Mouse (Mus musculus) midbrain, embryonic 12.5 days (tissue): ENCODE data around the gene Slc16a7. TPM values are rescaled to one million over a fixed set of nuclear protein-coding genes. Genes with fewer than 3 reads are reported as not detected.

Source experiments
- ATAC-seq: fragments of 200-750 bp; cut with Nextera tagmentation; 2 replicates; pipeline ENCODE4 v1.8.0; 2017; ENCODE audit warnings: low read depth, moderate TSS enrichment, moderate library complexity; ENCODE audit not compliant: low FRiP score
- H3K27ac ChIP-seq: fragments of 300-500 bp; sonication (generic); replicated peaks from 2 replicates; pipeline ENCODE4 v1.5.1; 2016; ENCODE audit warnings: mild to moderate bottlenecking
- H3K27me3 ChIP-seq: fragments of 300-500 bp; sonication (generic); 2 replicates; pipeline ENCODE4 v1.6.1; 2016; ENCODE audit warnings: mild to moderate bottlenecking
- H3K36me3 ChIP-seq: fragments of 300-500 bp; sonication (generic); 2 replicates; pipeline ENCODE4 v1.6.1; 2016
- H3K4me1 ChIP-seq: fragments of 300-500 bp; sonication (generic); 2 replicates; pipeline ENCODE4 v1.6.1; 2016
- H3K4me2 ChIP-seq: fragments of 300-500 bp; sonication (generic); replicated peaks from 2 replicates; pipeline ENCODE4 v1.6.1; 2016; ENCODE audit warnings: mild to moderate bottlenecking, moderate library complexity
- H3K4me3 ChIP-seq: fragments of 300-500 bp; sonication (generic); 2 replicates; pipeline ENCODE4 v1.5.1; 2016; ENCODE audit warnings: mild to moderate bottlenecking
- H3K9ac ChIP-seq: fragments of 300-500 bp; sonication (generic); replicated peaks from 2 replicates; pipeline ENCODE4 v1.6.1; 2016; ENCODE audit warnings: mild to moderate bottlenecking, moderate library complexity
- H3K9me3 ChIP-seq: fragments of 300-500 bp; sonication (generic); 2 replicates; pipeline ENCODE4 v1.6.1; 2016; ENCODE audit warnings: mild to moderate bottlenecking
- WGBS: fragments of 180-500 bp; shearing (Covaris S2); methylation state at CpG from one replicate; pipeline ENCODE4 v1.1.7; 2016; 5-methylcytosine and 5-hydroxymethylcytosine counted together
- polyA plus RNA-seq: library from polyadenylated mRNA; unstranded; fragments of >200 nt; fragmentation: Nextera tagmentation; extraction: Ambion mirVana; gene quantifications from 2 replicates; pipeline ENCODE4 v1.2.1, GENCODE M21; 2016

Gene Slc16a7
- polyA plus RNA-seq = 4.2 and 4.5 TPM in 2 replicates

DNA sequence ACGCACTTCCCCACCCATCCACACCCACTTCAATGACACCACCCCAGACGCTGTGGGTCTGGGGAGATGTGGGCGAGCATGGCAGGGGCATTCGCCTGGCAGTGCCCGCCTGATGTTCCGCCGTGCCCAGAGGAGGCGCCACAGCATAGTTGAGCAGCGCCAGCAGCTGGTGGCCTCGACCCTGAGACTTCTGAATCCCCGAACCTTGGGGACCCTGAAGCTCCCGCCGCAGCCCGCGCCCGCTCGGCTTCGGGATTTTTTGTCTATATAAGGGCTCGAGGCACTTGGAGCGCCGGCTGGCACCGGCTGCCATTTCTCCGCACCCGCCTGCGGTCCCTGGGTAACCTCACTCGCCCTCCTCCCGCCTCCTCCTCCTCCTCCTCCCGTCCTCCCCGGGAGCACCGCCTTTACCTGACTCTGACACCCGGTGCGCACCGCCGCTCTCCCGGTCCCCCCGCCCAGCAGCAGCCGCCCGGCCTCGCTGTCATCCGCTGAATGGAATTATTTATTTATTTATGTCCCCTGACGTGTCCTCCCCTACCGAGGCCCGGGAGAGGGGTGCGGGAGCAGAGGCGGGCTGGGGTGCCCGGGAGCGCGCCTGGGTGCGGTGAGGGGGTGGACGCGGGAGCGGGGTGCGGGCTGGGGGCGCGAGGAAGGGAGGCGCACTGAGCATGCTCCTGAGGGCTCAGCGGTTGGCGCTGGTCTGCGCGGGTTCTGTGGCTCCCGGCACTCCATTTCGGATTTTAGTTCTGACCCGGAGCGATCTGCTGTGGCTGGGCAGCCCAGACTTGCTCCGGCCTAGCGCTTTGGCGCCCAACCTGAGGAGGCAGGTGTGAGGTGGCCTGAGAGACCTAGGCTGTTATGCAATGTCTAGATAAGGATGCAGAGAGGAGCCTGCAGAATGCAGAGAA, at the start of gene Slc16a7:
Gene Slc16a7, minus strand, starts transcription at position 590 of the 911 bp plus-strand sequence.
- under 1% methylated on average over 66 of the region's 67 CpGs for WGBS
- no peaks in the 10 kb centered on the region for H3K36me3 ChIP-seq
- peak within 1 kb of the TSS; percentile 79 for H3K4me2 ChIP-seq
- H3K4me1 ChIP-seq = peaks cover 6% of the 10 kb centered on the region
- no peaks in the 10 kb centered on the region for H3K9me3 ChIP-seq
- peaks cover 9% of the 10 kb centered on the region for H3K27me3 ChIP-seq
- H3K9ac ChIP-seq = peak within 1 kb of the TSS; percentile 84
- H3K27ac ChIP-seq = 0 out of 2 replicates have a peak within 1 kb of the TSS, but pooled peaks have one; percentile 42
- peak; percentile 95 for ATAC-seq
- H3K4me3 ChIP-seq = peak within 1 kb of the TSS; percentile 74

DNA sequence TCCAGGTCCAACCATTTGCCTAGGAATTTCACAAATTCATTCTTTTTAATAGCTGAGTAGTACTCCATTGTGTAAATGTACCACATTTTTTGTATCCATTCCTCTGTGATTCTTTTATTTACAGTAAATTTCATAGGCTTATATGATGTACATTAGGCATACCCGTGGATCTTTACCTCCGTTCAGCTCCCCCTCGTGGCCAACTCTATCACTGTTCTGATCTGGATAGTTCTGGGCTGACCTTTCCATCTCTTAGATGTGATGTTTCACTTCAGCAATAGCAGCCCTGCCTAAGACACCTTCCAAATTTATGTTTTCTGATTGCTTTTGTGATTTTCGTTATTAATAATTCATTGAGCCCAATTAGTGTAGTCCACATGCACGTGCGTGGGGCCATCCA, 29.5 kb upstream of the Slc16a7 start:
- Histone ChIP-seq H3K36me3 (no peaks in the 10 kb centered on the region), H3K4me1 (no peaks in the 10 kb centered on the region), H3K27me3 (no peaks in the 10 kb centered on the region), H3K9ac (no peak overlapping the region), H3K4me2 (no peak overlapping the region), H3K9me3 (no peaks in the 10 kb centered on the region), H3K27ac (no peak overlapping the region), H3K4me3 (no peak overlapping the region)
- no peak for ATAC-seq
- 78% methylated on average over 6 of the region's 6 CpGs for WGBS

DNA sequence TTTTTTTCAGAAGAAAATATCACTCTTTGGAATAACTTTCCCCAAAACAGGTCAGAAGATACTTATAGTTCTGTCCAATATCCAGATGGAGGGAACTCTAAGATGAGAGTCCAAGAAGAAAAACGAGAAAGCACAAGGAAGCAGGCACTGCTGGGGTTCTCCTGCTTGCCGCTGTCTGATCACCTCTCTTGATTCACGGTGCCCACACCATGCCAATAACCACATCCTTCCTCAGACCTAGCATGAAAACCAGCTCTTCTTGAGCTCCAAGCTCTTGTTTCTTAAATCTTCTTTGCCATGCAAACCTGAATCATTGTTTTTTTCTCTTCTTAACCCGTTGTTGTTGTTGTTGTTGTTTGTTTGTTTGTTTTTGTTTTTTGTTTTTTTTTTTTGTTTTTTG, 10.5 kb upstream of the Slc16a7 start:
- Histone ChIP-seq H3K27me3 (no peaks in the 10 kb centered on the region), H3K9ac (no peak overlapping the region), H3K36me3 (no peaks in the 10 kb centered on the region), H3K4me3 (no peak overlapping the region), H3K4me2 (no peak overlapping the region), H3K4me1 (no peaks in the 10 kb centered on the region), H3K27ac (no peak overlapping the region), H3K9me3 (0 out of 2 replicates have a peak, but pooled peaks cover 6% of the 10 kb centered on the region)
- no peak for ATAC-seq
- WGBS = 88% methylated on average over 4 of the region's 4 CpGs

GRCm38 (mm10) chr10:125390011-125390410, 746 bp upstream of the Slc16a7 start:
- H3K27ac ChIP-seq = no peak overlapping the region
- H3K36me3 ChIP-seq = no peaks in the 10 kb centered on the region

DNA sequence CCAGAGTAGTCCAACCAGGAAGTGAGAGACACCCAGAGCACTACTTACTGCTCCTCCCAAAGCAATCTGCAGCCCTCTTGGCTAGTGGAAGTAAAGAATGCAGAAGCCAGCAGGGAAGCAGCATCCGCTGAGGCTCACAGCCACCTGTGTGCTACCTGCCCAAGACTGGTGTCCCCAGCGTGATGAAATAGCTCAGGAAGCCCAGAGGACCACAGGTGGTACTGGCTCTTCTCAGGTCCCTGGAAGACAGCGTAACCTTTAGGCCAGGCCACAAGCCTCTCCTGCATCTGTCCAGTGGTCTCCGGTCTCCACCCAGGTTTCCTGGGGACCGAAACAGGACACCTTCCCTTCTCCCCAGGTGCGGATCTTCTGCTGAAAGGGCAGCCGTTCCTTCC, 787 bp downstream of the Slc16a7 start:
- peak; percentile 20 for ATAC-seq
- Histone ChIP-seq H3K27me3 (peaks cover 9% of the 10 kb centered on the region), H3K36me3 (no peaks in the 10 kb centered on the region), H3K9ac (peak overlapping the region; percentile 84), H3K9me3 (no peaks in the 10 kb centered on the region), H3K4me3 (peak overlapping the region; percentile 74), H3K27ac (no peak overlapping the region), H3K4me1 (peaks cover 6% of the 10 kb centered on the region), H3K4me2 (peak overlapping the region; percentile 79)
- 12% methylated on average over 7 of the region's 7 CpGs for WGBS

More at GRCm38 (mm10) chr10:125390011-125390410, 746 bp upstream of the Slc16a7 start:
- no peak for ATAC-seq
- H3K4me3 ChIP-seq = 0 out of 2 replicates have a peak overlapping the region, but pooled peaks have one; percentile 74
- WGBS = 90% methylated on average over 6 of the region's 6 CpGs
- no peaks in the 10 kb centered on the region for H3K9me3 ChIP-seq
- peaks cover 9% of the 10 kb centered on the region for H3K27me3 ChIP-seq
- H3K4me1 ChIP-seq = peaks cover 6% of the 10 kb centered on the region
- H3K4me2 ChIP-seq = peak overlapping the region; percentile 79
- H3K9ac ChIP-seq = no peak overlapping the region

DNA sequence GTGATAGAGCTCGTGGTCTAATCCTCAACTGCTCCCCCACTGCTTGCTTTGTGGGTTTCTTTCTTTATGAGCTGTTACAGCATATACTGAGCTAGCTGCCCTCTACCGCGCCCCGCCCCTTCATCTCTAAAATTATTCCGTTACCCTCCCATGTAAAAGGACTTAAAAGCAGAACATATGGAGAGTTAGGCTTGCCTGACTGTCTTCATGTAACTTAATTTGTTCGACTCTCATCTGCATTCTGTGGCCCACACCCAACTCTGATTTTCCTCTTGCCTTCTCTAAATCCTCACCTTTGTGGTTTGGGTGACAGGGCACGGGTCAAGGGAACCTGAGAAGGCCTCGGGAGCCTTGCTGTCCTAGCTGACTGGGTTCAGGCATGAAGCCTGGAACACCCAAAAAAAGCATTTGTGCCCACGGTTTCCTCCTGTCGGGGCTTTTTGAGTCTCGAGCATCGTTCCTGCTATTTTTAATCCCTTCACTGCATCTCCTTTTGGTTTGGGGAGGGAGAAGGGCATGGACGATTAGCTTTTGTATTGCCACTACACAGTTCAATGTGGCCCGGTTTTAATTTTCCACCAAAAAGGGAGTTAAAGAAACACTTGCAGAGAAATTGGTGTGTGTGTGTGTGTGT, 1.4 kb downstream of the Slc16a7 start:
- Histone ChIP-seq H3K27ac (no peak overlapping the region), H3K4me2 (peak overlapping the region; percentile 79; the same call in 1 of the 2 replicates), H3K36me3 (no peaks in the 10 kb centered on the region), H3K4me3 (no peak overlapping the region), H3K9ac (no peak overlapping the region), H3K4me1 (peaks cover 6% of the 10 kb centered on the region), H3K9me3 (no peaks in the 10 kb centered on the region), H3K27me3 (peaks cover 9% of the 10 kb centered on the region)
- 35% methylated on average over 14 of the region's 14 CpGs for WGBS
- no peak for ATAC-seq

- H3K27ac ChIP-seq = no peak overlapping the region
- no peaks in the 10 kb centered on the region for H3K27me3 ChIP-seq
- no peak overlapping the region for H3K4me2 ChIP-seq
- no peaks in the 10 kb centered on the region for H3K9me3 ChIP-seq
- ATAC-seq = no peak
- WGBS = 79% methylated on average over 5 of the region's 5 CpGs
- H3K36me3 ChIP-seq = no peaks in the 10 kb centered on the region
- no peak overlapping the region for H3K9ac ChIP-seq
- H3K4me1 ChIP-seq = no peaks in the 10 kb centered on the region
- no peak overlapping the region for H3K4me3 ChIP-seq
These were observed 13.7 kb downstream of the Slc16a7 start for GRCm38 (mm10) chr10:125375526-125375925.

DNA sequence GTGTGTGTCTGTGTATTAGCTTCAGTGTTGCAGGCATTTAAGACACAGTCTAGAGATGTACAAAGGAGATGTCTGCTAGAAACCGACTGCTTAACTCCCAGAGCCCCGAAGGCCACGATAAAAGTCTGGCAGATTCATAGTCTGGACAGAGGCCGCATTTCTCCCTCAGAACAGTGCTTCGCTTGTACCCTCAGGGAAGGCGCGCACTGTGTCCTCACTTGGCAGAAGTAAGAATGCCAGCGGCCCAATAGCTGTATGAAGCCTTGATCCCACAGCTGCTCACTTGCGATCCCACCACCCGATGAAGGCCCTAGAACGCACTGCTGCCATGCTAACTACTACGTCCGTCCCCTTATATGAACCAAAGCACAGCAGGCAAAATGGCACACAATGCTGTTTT, 16.6 kb downstream of the Slc16a7 start:
- Histone ChIP-seq H3K9ac (no peak overlapping the region), H3K27ac (no peak overlapping the region), H3K4me1 (no peaks in the 10 kb centered on the region), H3K4me3 (no peak overlapping the region), H3K36me3 (no peaks in the 10 kb centered on the region), H3K27me3 (no peaks in the 10 kb centered on the region), H3K9me3 (no peaks in the 10 kb centered on the region), H3K4me2 (no peak overlapping the region)
- no peak for ATAC-seq
- 96% methylated on average over 13 of the region's 13 CpGs for WGBS

DNA sequence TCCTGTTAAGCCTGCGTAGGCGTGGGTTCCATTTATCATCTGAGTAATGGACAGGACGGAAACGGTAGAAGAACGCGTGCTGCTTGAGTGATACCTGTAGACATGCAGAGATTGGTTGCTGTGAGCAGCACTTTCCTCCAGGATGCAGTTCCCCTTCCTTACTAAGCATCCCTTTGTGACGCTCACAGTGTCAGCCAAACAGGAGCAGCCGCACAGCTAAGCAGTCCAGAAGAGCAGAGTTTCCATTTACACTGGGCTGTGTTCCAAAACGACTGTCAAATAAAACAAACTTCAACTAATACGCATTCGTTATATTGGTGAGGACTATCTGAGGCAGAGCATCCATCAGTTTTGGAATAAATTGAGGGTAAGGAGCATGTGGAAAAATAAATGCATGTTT, 17.8 kb downstream of the Slc16a7 start:
- Histone ChIP-seq H3K4me1 (no peaks in the 10 kb centered on the region), H3K9me3 (no peaks in the 10 kb centered on the region), H3K27me3 (no peaks in the 10 kb centered on the region), H3K9ac (no peak overlapping the region), H3K4me3 (no peak overlapping the region), H3K27ac (no peak overlapping the region), H3K4me2 (no peak overlapping the region), H3K36me3 (no peaks in the 10 kb centered on the region)
- WGBS = 90% methylated on average over 11 of the region's 11 CpGs
- no peak for ATAC-seq

DNA sequence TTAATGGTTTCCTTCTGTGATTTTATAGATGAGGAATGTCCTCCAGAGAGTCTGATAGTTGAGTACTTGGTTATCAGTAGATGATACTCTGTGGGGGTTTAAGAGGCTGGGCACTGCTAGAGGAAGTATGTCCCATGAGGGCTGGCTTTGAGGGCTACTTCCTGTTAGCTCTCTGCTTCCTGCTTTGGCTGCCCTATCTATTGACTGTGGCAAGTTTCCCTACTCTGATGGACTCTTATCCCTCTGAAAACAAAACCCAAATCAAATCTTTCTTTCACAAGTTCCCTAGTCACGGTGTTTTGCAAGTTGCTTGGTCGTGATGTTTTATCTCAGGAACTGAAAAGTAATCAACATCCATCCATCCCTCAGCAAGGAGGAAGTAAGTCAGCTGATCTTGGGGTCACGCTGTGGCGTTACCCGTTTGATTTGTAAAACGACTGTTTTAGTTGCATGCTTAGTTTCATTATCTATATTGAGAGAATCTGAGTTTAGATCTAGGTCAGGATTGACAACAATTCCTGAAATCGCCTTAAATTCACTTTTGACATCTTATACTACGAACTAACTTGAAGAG, 19.1 kb downstream of the Slc16a7 start:
- H3K9ac ChIP-seq = no peak overlapping the region
- no peak overlapping the region for H3K4me3 ChIP-seq
- no peaks in the 10 kb centered on the region for H3K27me3 ChIP-seq
- no peaks in the 10 kb centered on the region for H3K4me1 ChIP-seq
- ATAC-seq = no peak
- H3K36me3 ChIP-seq = no peaks in the 10 kb centered on the region
- WGBS = 86% methylated on average over 8 of the region's 8 CpGs
- H3K4me2 ChIP-seq = no peak overlapping the region
- H3K27ac ChIP-seq = no peak overlapping the region
- H3K9me3 ChIP-seq = no peaks in the 10 kb centered on the region

- Histone ChIP-seq H3K4me1 (no peaks in the 10 kb centered on the region; the same call in 1 of the 2 replicates), H3K9me3 (no peaks in the 10 kb centered on the region), H3K27ac (no peak overlapping the region), H3K4me3 (no peak overlapping the region), H3K36me3 (no peaks in the 10 kb centered on the region), H3K27me3 (no peaks in the 10 kb centered on the region), H3K4me2 (no peak overlapping the region), H3K9ac (no peak overlapping the region)
- WGBS = 88% methylated on average over 7 of the region's 7 CpGs
- no peak for ATAC-seq
These were observed 30.8 kb downstream of the Slc16a7 start for GRCm38 (mm10) chr10:125358479-125358878.

DNA sequence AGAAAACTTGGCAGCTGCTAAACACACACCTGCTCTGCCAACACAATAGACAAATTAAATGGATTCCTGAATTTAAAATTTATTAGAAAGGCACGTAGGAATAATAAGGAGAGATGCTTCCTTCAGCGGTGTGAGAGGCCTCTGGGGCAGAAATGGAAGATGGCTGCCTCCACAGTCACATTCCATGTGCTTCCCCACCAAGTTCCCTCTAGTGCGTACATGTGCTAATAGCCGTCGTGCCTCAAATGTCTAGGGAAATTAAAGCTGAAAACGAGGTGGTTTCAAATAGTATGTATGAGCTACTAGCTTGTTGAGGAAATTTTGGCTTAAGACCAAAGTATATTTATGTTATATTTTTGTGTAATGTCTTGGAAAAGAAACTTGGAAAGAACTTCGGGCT, 36.5 kb downstream of the Slc16a7 start:
- 0 out of 2 replicates have a peak, but pooled peaks have one; percentile 48 for ATAC-seq
- Histone ChIP-seq H3K4me2 (no peak overlapping the region), H3K9me3 (no peaks in the 10 kb centered on the region), H3K27me3 (no peaks in the 10 kb centered on the region), H3K4me3 (no peak overlapping the region), H3K4me1 (no peaks in the 10 kb centered on the region), H3K27ac (no peak overlapping the region), H3K9ac (no peak overlapping the region), H3K36me3 (no peaks in the 10 kb centered on the region)
- WGBS = 69% methylated on average over 7 of the region's 7 CpGs
